Mouse (Mus musculus) CH12.LX (cell line): ENCODE data around the gene Ap4e1.

Source experiments
- CTCF ChIP-seq, 2 experiments: IDR thresholded peaks in 1 of 2; conservative IDR thresholded peaks in 1 of 2; 2 replicates each; pipeline ENCODE4 v1.5.1; 2011 to 2012; ENCODE audit warnings: low read depth in 2 of 2, low read length in 2 of 2, improper control_type of control experiment in 1 of 2, inconsistent platforms in 1 of 2, mild to moderate bottlenecking in 1 of 2, moderate library complexity in 1 of 2
- EP300 ChIP-seq: IDR thresholded peaks from 2 replicates; pipeline ENCODE4 v1.6.1; 2011; ENCODE audit warnings: low read length, improper control_type of control experiment
- MEF2A ChIP-seq: IDR thresholded peaks from 2 replicates; pipeline ENCODE4 v1.6.1; 2014; ENCODE audit warnings: low read depth, mild to moderate bottlenecking, inconsistent platforms, low read length, improper control_type of control experiment, borderline replicate concordance
- NRF1 ChIP-seq: IDR thresholded peaks from 2 replicates; pipeline ENCODE4 v1.6.1; 2014; ENCODE audit warnings: low read depth, mild to moderate bottlenecking, inconsistent platforms, low read length, improper control_type of control experiment, moderate library complexity
- POLR2A ChIP-seq: IDR thresholded peaks from 2 replicates; pipeline ENCODE4 v1.6.1; 2011; ENCODE audit warnings: low read depth, mild to moderate bottlenecking, improper control_type of control experiment, low read length
- UBTF ChIP-seq: IDR thresholded peaks from 2 replicates; pipeline ENCODE4 v1.6.1; 2012; ENCODE audit warnings: low read depth, mild to moderate bottlenecking, inconsistent platforms, low read length, improper control_type of control experiment, moderate library complexity
- ZC3H11A ChIP-seq: IDR thresholded peaks from 2 replicates; pipeline ENCODE4 v1.6.1; 2012; ENCODE audit warnings: low read depth, mild to moderate bottlenecking, inconsistent platforms, low read length, improper control_type of control experiment

GRCm38 (mm10) chr2:127070435-127070841 is 61.9 kb downstream of the Ap4e1 start, which contains the start of gene Blvra:
- no peak for TF ChIP-seq CTCF (conservative IDR thresholded peaks at IDR 0.05 in 1 of 2, IDR thresholded peaks at IDR 0.05 in 1 of 2; ENCODE audit: low read depth in 2 of 2, low read length in 2 of 2)
- no peak for TF ChIP-seq ZC3H11A
- TF ChIP-seq EP300: no peak
- TF ChIP-seq MEF2A: no peak; the same call in 1 of the 2 replicates
- peak; percentile 87 for TF ChIP-seq POLR2A
- no peak for TF ChIP-seq UBTF
- TF ChIP-seq NRF1: no peak
